Mouse (Mus musculus) lung, adult 2 months (tissue): ENCODE results near the gene Stk4. TPM values are rescaled to one million over a fixed set of nuclear protein-coding genes. Genes with fewer than 3 reads are reported as not detected.
A peak's percentile ranks its signal among the peaks of the same experiment; 100 is the strongest.

Experiments used
- DNase-seq: peaks from one replicate; pipeline ENCODE4 v3.0.0; 2022
- H3K4me1 ChIP-seq: fragments of 200-500 bp; 2 replicates; pipeline ENCODE4 v1.6.1; 2011; ENCODE audit warnings: low read length; ENCODE audit not compliant: control insufficient read depth, insufficient read depth
- H3K4me3 ChIP-seq: fragments of 200-500 bp; replicated peaks from 2 replicates; pipeline ENCODE3; 2011; ENCODE audit warnings: low read depth, mild to moderate bottlenecking, control low read depth, low read length; ENCODE audit errors: extremely low read depth
- CTCF ChIP-seq: fragments of 200-500 bp; IDR thresholded peaks from 2 replicates; pipeline ENCODE4 v1.5.1; 2011; ENCODE audit warnings: mild to moderate bottlenecking, low read length, control low read depth; ENCODE audit not compliant: insufficient read depth
- POLR2A ChIP-seq: fragments of 200-500 bp; IDR thresholded peaks from 2 replicates; pipeline ENCODE4 v1.6.1; 2011; ENCODE audit warnings: low read depth, mild to moderate bottlenecking, control low read depth, low read length, borderline replicate concordance; ENCODE audit errors: extremely low read depth
- WGBS: fragments of 180-500 bp; shearing (Covaris S2); methylation state at CpG from one replicate; pipeline ENCODE4 v1.1.7; 2018; 5-methylcytosine and 5-hydroxymethylcytosine counted together
- polyA plus RNA-seq: library from polyadenylated mRNA; depleted of rRNA; stranded (reverse); fragments of >200 nt; gene quantifications from 2 replicates; pipeline ENCODE4 v1.2.3, GENCODE M21; 2012

Gene Stk4
- polyA plus RNA-seq, 1 experiment: 31.3 TPM

DNA sequence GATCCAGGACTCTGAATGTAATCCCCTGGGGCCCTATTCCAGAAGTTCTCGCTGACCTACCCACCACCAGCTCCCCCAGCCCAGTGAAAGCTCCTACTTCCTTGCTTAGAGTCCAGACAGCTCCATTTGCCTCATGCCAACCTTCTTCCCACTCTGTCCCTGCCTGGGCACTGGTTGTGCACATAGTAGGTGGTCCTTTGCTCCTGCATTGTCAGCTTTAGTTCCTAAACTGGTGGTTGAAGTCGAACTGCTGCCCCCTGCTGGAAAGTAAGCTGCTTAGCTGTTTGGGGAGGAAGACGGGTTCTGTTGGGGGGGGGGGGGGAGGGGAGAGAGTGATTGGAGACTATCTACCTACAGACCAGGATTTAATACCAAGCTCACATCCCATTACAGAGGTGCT lies 110.0 kb downstream of the Stk4 start:
- Histone ChIP-seq H3K4me3 (no peak overlapping the region), H3K4me1 (no peaks in the 10 kb centered on the region; the same call in 1 of the 2 replicates)
- peak; percentile 36 for DNase-seq
- TF ChIP-seq CTCF: peak; percentile 40
- TF ChIP-seq POLR2A: no peak
- 37% methylated on average over 3 of the region's 3 CpGs for WGBS

DNA sequence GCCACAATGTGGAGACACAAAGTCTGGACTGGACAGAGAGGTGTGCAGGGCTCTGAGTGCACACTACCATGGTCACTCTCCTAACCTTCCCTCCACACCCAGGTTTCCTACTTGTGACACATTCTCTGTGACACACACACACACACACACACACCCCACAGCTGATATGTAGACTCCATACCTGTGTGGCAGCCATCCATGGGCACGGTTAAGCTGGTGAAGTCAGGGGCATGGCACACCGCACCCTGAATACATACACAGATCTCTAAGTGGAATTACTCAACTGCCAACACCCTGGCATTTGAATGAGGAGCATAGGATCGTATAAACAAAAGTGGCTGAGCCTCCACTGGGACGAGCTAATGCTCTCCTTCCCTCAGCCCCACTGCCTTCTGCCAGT lies 110.6 kb downstream of the Stk4 start:
- TF ChIP-seq POLR2A (no peak), CTCF (no peak)
- 59% methylated on average over 4 of the region's 4 CpGs for WGBS
- no peaks in the 10 kb centered on the region; the same call in 1 of the 2 replicates for H3K4me1 ChIP-seq

DNA sequence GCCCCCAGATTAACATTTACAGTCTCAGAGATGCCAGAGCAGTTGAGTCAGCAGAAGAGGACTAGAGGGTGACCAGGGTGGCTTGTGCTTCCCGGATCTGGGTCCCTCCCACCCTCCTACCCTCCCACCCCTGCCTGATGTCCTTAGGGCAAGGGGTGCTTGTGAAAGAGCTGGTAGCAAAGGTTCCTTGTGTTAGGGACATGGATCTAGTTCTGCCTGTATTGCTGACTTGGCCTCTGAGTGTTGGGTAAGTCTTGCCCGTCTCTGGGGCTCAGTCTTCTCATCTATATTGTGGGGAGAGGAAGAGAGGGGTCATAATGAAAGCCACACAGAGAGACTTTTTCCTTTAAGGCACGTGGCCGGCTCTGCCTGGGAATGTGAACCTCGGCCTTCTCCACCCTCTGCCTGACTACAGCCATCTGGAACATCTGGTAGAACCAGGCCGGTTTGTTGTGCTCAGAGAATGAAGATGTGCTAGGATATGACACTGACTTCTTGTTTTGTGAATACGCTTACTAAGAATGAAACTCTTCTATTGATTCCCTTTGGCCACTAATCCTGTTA lies 112.7 kb downstream of the Stk4 start, which contains the start of gene Wfdc5:
Gene Wfdc5 (minus strand): TSS at position 51 of the 564 bp plus-strand sequence.
- 70% methylated on average over 7 of the region's 7 CpGs for WGBS
- Histone ChIP-seq H3K4me3 (no peak within 1 kb of the TSS), H3K4me1 (no peaks in the 10 kb centered on the region; the same call in 1 of the 2 replicates)
- DNase-seq: no peak
- TF ChIP-seq POLR2A (no peak), CTCF (no peak)

More for the DNA sequence above, 110.6 kb downstream of the Stk4 start:
- DNase-seq: no peak
- no peak overlapping the region for H3K4me3 ChIP-seq

DNA sequence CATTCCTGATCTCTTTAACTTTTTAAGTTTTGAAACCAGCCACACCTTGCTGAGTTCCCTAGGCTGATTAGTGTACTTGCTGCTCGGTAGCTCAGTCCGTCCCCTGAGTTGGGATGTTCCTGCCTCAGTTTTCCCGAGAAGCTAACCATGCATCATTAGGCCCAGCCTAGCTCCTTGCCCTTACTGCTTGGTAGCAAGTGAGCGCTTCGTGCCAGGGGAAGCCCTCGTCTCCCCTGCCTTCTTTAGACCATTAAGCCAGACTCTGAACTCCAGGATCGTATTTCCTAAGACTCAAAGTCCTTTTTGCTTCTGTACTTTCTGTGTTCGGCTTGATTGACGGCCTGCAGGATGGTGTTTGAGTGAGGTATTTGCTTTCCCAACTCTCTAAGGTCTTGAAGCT lies 113.2 kb downstream of the Stk4 start:
- TF ChIP-seq POLR2A (no peak), CTCF (no peak)
- no peak for DNase-seq
- 78% methylated on average over 9 of the region's 9 CpGs for WGBS
- Histone ChIP-seq H3K4me1 (no peaks in the 10 kb centered on the region; the same call in 1 of the 2 replicates), H3K4me3 (no peak overlapping the region)

DNA sequence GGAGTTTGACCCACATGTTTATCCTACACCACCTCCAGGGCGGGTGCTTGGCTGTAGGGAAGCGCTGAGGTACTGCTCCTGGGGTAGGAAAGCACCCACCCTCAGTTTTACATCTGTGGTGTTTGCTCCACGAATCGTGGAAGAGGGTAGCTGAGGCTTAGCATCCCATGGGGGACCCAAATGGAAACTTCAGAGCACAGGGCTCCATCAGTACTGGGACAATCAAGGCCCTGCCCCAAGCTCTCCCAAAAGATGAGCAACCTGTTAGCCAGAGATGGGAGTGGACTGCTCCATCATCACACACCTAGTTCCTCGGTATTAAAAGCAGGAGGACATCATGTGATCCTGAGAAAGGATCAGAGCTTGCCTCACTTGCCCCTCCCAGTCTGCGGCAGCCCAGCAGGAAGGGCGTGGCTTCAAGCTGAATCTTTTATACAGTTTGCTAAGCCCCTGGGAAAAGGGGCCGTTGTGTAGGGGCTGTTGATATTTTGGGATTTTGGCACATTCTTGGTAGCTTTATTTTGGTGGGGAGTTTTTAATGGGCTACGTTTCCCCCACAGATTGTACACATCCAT lies 114.1 kb downstream of the Stk4 start:
- no peak overlapping the region for H3K4me3 ChIP-seq
- H3K4me1 ChIP-seq: no peaks in the 10 kb centered on the region; the same call in 1 of the 2 replicates
- TF ChIP-seq POLR2A (no peak), CTCF (no peak)
- DNase-seq: no peak
- 47% methylated on average over 9 of the region's 9 CpGs for WGBS

DNA sequence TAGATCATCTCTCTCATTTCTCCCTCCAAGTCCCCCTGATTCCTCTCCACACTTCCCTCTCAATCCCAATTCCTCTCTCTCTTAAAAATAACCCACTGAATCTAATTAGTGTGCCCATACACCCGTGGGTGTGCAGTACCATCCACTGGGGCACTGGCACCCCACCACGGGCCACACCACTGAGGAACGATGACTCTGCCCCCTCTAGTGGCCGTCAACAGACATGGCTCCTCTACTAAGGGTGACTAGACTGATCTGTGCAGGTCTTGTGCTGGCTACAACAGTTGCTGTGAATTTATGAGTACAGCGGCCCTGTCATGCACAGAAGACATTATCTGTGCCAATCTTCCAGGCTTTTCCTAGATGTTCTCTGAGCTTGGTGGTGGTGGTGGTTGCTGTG lies 118.6 kb downstream of the Stk4 start:
- no peaks in the 10 kb centered on the region; the same call in 1 of the 2 replicates for H3K4me1 ChIP-seq
- H3K4me3 ChIP-seq: no peak overlapping the region
- WGBS: 27% methylated on average over 5 of the region's 5 CpGs
- DNase-seq: no peak
- TF ChIP-seq CTCF (peak; percentile 66), POLR2A (no peak)

DNA sequence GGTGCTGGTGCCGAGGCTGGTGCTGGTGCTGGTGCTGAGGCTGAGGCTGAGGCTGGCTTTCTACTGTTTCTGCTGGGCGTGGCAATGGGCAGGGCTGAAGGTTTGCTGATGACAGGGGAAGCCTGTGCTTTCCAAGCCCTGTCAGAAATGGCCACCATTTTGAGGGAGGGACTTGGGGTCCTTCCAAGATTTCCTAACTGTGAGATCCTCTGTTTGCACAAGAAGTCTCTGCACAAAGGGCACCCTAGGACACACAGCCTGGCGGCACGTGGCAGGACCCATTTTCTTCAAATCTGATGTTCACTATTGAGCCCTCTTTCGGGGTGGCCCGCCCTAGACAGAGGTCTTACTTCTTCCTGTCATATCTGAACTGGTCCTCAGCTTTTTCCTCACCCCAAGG lies 120.5 kb downstream of the Stk4 start, which contains the start of gene Wfdc12:
Gene Wfdc12 (minus strand): TSS at position 33 of the 400 bp plus-strand sequence.
- DNase-seq: no peak
- 64% methylated on average over 6 of the region's 6 CpGs for WGBS

DNA sequence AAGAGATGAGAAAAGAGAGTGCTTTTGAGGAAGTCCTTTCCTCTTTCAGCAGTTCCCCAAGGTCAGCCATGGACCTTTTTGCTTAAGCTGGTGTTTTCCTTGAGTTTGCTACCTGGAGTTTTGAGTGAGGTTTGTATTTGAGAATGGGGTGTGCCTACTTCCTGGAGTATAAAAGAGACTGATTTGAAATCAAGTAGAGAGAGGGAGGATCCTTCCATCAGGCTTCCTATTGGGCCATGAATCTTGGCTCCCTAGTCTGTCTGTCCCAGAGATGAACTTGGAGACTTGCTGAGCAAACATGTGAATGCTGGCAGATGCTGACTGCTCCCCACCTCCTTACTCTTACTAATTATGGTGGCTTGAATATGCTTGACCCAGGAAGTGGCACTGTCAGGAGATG lies 122.2 kb downstream of the Stk4 start:
- DNase-seq: no peak
- Histone ChIP-seq H3K4me3 (no peak overlapping the region), H3K4me1 (no peaks in the 10 kb centered on the region; the same call in 1 of the 2 replicates)
- TF ChIP-seq CTCF (no peak), POLR2A (no peak)

More for the DNA sequence above, 120.5 kb downstream of the Stk4 start, which contains the start of gene Wfdc12:
- H3K4me1 ChIP-seq: no peaks in the 10 kb centered on the region; the same call in 1 of the 2 replicates
- TF ChIP-seq POLR2A: no peak
- no peak for TF ChIP-seq CTCF
- no peak within 1 kb of the TSS for H3K4me3 ChIP-seq

DNA sequence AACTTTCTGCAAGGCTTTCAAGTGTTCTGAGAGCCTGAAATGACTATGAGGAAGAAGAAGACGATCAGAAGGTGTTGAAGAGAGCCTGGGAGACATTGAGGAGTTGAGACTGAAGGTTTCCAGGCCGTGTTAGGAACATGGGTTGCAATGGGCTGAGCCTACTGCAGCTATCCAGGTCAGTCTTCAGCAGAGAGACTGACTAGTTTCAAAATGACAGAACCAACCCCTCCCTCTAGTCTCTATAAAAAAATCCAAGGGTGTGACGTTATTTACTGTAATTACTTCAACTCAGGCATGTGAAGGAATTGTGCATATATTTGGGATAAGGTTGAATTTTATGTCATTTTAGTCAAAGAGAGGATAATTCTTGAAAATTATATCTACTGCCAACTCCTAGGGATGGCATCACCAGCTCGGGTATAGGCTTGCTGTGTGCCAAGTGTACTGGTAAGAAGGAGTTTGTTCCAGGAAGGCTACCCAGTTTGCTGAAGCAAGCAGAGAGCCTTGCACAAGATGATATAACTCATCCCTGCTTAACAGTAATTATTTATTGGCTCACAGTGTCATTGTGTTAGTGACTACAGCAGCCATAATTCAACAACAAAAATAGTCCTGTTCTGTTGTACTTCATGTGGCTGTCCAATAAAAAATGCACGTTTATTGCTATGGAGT lies 125.0 kb downstream of the Stk4 start:
- no peak overlapping the region for H3K4me3 ChIP-seq
- DNase-seq: no peak
- TF ChIP-seq CTCF (no peak), POLR2A (no peak)
- WGBS: 68% methylated on average over 5 of the region's 5 CpGs
- no peaks in the 10 kb centered on the region; the same call in 1 of the 2 replicates for H3K4me1 ChIP-seq

DNA sequence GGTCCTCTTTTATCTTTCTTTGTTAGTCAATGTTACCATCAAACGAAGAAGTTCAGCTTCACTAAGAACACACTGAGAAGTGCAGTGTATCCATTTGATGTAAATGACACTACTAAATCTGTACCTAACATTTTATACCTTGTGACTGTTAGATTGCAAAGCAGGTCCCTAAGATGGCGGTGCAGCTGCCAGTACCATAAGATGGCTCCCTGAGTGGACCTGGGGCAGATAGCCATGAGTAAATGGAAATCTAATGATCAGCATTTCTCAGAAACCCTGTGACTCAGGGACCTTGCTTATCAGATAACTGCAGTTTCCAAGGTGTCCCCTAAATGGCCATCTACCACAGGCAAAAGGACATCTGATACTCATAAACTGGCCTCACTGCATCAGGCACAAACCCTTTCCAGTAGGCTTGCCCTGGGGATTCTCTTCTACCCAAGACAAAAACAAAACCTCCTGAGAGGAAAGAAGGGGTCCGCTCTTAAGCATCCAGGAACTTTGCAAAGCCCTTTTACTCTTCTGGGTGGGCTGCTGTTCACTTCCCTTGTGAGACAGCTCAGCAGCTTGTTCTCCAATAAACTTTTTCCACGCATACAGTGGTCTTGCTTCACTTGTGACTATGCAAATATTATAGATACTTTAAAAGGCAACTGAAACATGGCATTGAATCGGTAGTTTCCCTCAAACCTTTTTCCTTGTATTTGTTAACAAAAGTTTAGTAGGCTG lies 126.0 kb downstream of the Stk4 start:
- Histone ChIP-seq H3K4me1 (no peaks in the 10 kb centered on the region; the same call in 1 of the 2 replicates), H3K4me3 (no peak overlapping the region)
- 87% methylated on average over 5 of the region's 5 CpGs for WGBS
- TF ChIP-seq POLR2A (no peak), CTCF (no peak)
- DNase-seq: no peak
